Mouse (Mus musculus) liver, embryonic 14.5 days (tissue): Measurements from ENCODE around the gene 5430427O19Rik.

ENCODE experiments used
- CTCF ChIP-seq: IDR thresholded peaks from 2 replicates; pipeline ENCODE4 v1.5.1; 2016; ENCODE audit warnings: antibody characterized with exemption, low read depth, control low read depth
- EP300 ChIP-seq: IDR thresholded peaks from 2 replicates; pipeline ENCODE4 v1.6.1; 2016; ENCODE audit warnings: antibody characterized with exemption, low read depth

- TF ChIP-seq CTCF (no peak), EP300 (no peak)
These were observed 2.1 kb upstream of the 5430427O19Rik start for GRCm38 (mm10) chrX:85868079-85868478.
